Mouse (Mus musculus): ENCODE results near the gene Pdrg1. TPM values are rescaled to one million over a fixed set of nuclear protein-coding genes. Genes with fewer than 3 reads are reported as not detected.

The Pdrg1 gene
- polyA plus RNA-seq, 1 experiment from 2014 or later, result 144 TPM

- WGBS, result 54% methylated on average over 13 of the region's 13 CpGs
- no peaks in the 10 kb centered on the region for H3K9me3 ChIP-seq (replicated peaks)
- H3K4me3 ChIP-seq (replicated peaks), result no peak overlapping the region
- H3K9ac ChIP-seq, result no peak overlapping the region
- no peaks in the 10 kb centered on the region for H3K27me3 ChIP-seq
- H3K36me3 ChIP-seq, result peaks cover 18% of the 10 kb centered on the region
- no peaks in the 10 kb centered on the region for H3K4me1 ChIP-seq
- H3K4me2 ChIP-seq (replicated peaks), result no peak overlapping the region
- 0 out of 2 replicates have a peak overlapping the region, but pooled peaks have one; percentile 17 for H3K27ac ChIP-seq (replicated peaks)
- no peak; the same call in 1 of the 2 replicates for ATAC-seq (ENCODE audit: insufficient number of reproducible peaks, low FRiP score, low TSS enrichment, low read depth)
These were observed 11.4 kb downstream of the Pdrg1 start for GRCm38 (mm10) chr2:153003681-153004338.

GRCm38 (mm10) chr2:153002492-153003248, 12.6 kb downstream of the Pdrg1 start:
- H3K9me3 ChIP-seq (replicated peaks), result no peaks in the 10 kb centered on the region
- no peak overlapping the region for H3K27ac ChIP-seq (replicated peaks)
- no peak overlapping the region for H3K4me2 ChIP-seq (replicated peaks)
- no peak overlapping the region for H3K9ac ChIP-seq
- H3K4me1 ChIP-seq, result no peaks in the 10 kb centered on the region
- H3K27me3 ChIP-seq, result no peaks in the 10 kb centered on the region
- no peak overlapping the region for H3K4me3 ChIP-seq (replicated peaks)
- WGBS, result 72% methylated on average over 15 of the region's 15 CpGs
- ATAC-seq (ENCODE audit: insufficient number of reproducible peaks, low FRiP score, low TSS enrichment, low read depth), result no peak
- H3K36me3 ChIP-seq, result peaks cover 10% of the 10 kb centered on the region; the same call in 1 of the 2 replicates

- no peak for ATAC-seq (ENCODE audit: insufficient number of reproducible peaks, low FRiP score, low TSS enrichment, low read depth)
- WGBS, result 60% methylated on average over 4 of the region's 4 CpGs
- no peak overlapping the region for H3K27ac ChIP-seq (replicated peaks)
- no peaks in the 10 kb centered on the region for H3K4me1 ChIP-seq
- H3K9me3 ChIP-seq (replicated peaks), result no peaks in the 10 kb centered on the region
- H3K36me3 ChIP-seq, result no peaks in the 10 kb centered on the region
- H3K9ac ChIP-seq, result no peak overlapping the region
- H3K4me2 ChIP-seq (replicated peaks), result no peak overlapping the region
- no peak overlapping the region for H3K4me3 ChIP-seq (replicated peaks)
- H3K27me3 ChIP-seq, result no peaks in the 10 kb centered on the region
These were observed 18.2 kb downstream of the Pdrg1 start for GRCm38 (mm10) chr2:152997046-152997445.

GRCm38 (mm10) chr2:152991529-152991928, 23.7 kb downstream of the Pdrg1 start:
- no peaks in the 10 kb centered on the region for H3K4me1 ChIP-seq
- no peak for ATAC-seq (ENCODE audit: insufficient number of reproducible peaks, low FRiP score, low TSS enrichment, low read depth)
- H3K36me3 ChIP-seq, result no peaks in the 10 kb centered on the region
- no peak overlapping the region for H3K4me2 ChIP-seq (replicated peaks)
- no peaks in the 10 kb centered on the region for H3K9me3 ChIP-seq (replicated peaks)
- H3K27me3 ChIP-seq, result no peaks in the 10 kb centered on the region
- H3K27ac ChIP-seq (replicated peaks), result no peak overlapping the region
- H3K4me3 ChIP-seq (replicated peaks), result no peak overlapping the region
- H3K9ac ChIP-seq, result no peak overlapping the region
- WGBS, result 79% methylated on average over 9 of the region's 9 CpGs

- H3K27ac ChIP-seq (replicated peaks), result no peak overlapping the region
- no peak overlapping the region for H3K4me2 ChIP-seq (replicated peaks)
- 11% methylated on average over 1 of the region's 1 CpGs for WGBS
- H3K9me3 ChIP-seq (replicated peaks), result no peaks in the 10 kb centered on the region
- no peak for ATAC-seq (ENCODE audit: insufficient number of reproducible peaks, low FRiP score, low TSS enrichment, low read depth)
- no peak overlapping the region for H3K9ac ChIP-seq
- no peak overlapping the region for H3K4me3 ChIP-seq (replicated peaks)
- no peaks in the 10 kb centered on the region for H3K36me3 ChIP-seq
- H3K27me3 ChIP-seq, result no peaks in the 10 kb centered on the region
- H3K4me1 ChIP-seq, result no peaks in the 10 kb centered on the region
These were observed 29.6 kb downstream of the Pdrg1 start for GRCm38 (mm10) chr2:152985582-152985981.

GRCm38 (mm10) chr2:152976991-152977390, 38.2 kb downstream of the Pdrg1 start:
- H3K4me3 ChIP-seq (replicated peaks), result no peak overlapping the region
- 54% methylated on average over 3 of the region's 3 CpGs for WGBS
- H3K36me3 ChIP-seq, result no peaks in the 10 kb centered on the region
- no peak for ATAC-seq (ENCODE audit: insufficient number of reproducible peaks, low FRiP score, low TSS enrichment, low read depth)
- no peak overlapping the region for H3K27ac ChIP-seq (replicated peaks)
- no peaks in the 10 kb centered on the region for H3K27me3 ChIP-seq
- no peak overlapping the region for H3K4me2 ChIP-seq (replicated peaks)
- H3K9ac ChIP-seq, result no peak overlapping the region
- no peaks in the 10 kb centered on the region for H3K4me1 ChIP-seq
- H3K9me3 ChIP-seq (replicated peaks), result no peaks in the 10 kb centered on the region

GRCm38 (mm10) chr2:152965555-152965954, 49.7 kb downstream of the Pdrg1 start:
- H3K4me3 ChIP-seq (replicated peaks), result no peak overlapping the region

GRCm38 (mm10) chr2:152962091-152962793, 53.0 kb downstream of the Pdrg1 start, which contains the start of gene Ttll9:
Gene Ttll9, plus strand, starts transcription at chr2:152962485.
- WGBS, result 2% methylated on average over 34 of the region's 34 CpGs
- Histone ChIP-seq H3K9me3 (replicated peaks) (no peaks in the 10 kb centered on the region), H3K4me3 (replicated peaks) (peak within 1 kb of the TSS; percentile 55), H3K4me1 (0 out of 2 replicates have a peak, but pooled peaks cover 8% of the 10 kb centered on the region), H3K27me3 (peaks cover 2% of the 10 kb centered on the region; the same call in 1 of the 2 replicates), H3K36me3 (no peaks in the 10 kb centered on the region), H3K4me2 (replicated peaks) (peak within 1 kb of the TSS; percentile 81), H3K9ac (peak within 1 kb of the TSS; percentile 29; the same call in 1 of the 2 replicates), H3K27ac (replicated peaks) (no peak within 1 kb of the TSS)
- peak; percentile 91 for ATAC-seq (ENCODE audit: insufficient number of reproducible peaks, low FRiP score, low TSS enrichment, low read depth)

More at GRCm38 (mm10) chr2:152965555-152965954, 49.7 kb downstream of the Pdrg1 start:
- H3K27me3 ChIP-seq, result no peaks in the 10 kb centered on the region
- no peak overlapping the region for H3K27ac ChIP-seq (replicated peaks)
- no peaks in the 10 kb centered on the region for H3K36me3 ChIP-seq
- no peak for ATAC-seq (ENCODE audit: insufficient number of reproducible peaks, low FRiP score, low TSS enrichment, low read depth)
- H3K9me3 ChIP-seq (replicated peaks), result no peaks in the 10 kb centered on the region
- 45% methylated on average over 4 of the region's 4 CpGs for WGBS
- H3K4me2 ChIP-seq (replicated peaks), result no peak overlapping the region
- H3K9ac ChIP-seq, result no peak overlapping the region
- 0 out of 2 replicates have a peak, but pooled peaks cover 8% of the 10 kb centered on the region for H3K4me1 ChIP-seq

Other genes starting within 250 kb of the Pdrg1 start
- 99.1 and 99.7 TPM in 2 replicates for gene Bcl2l1, start 183.7 kb downstream of the Pdrg1 start, polyA plus RNA-seq (2015; fragmentation: Nextera tagmentation; extraction: Ambion mirVana)
- 60.1 and 60.6 TPM in 2 replicates for gene Tpx2, start 167.5 kb downstream of the Pdrg1 start, polyA plus RNA-seq (2015; fragmentation: Nextera tagmentation; extraction: Ambion mirVana)
- gene Mylk2, start 104.1 kb downstream of the Pdrg1 start, polyA plus RNA-seq (2015; fragmentation: Nextera tagmentation; extraction: Ambion mirVana), result 0.73 and 0.92 TPM in 2 replicates
- 3.4 TPM in 2 replicates for gene Foxs1, start 82.2 kb downstream of the Pdrg1 start, polyA plus RNA-seq (2015; fragmentation: Nextera tagmentation; extraction: Ambion mirVana)
- 0.29 and 0.53 TPM in 2 replicates for gene Dusp15, start 63.7 kb downstream of the Pdrg1 start, polyA plus RNA-seq (2015; fragmentation: Nextera tagmentation; extraction: Ambion mirVana)
- gene Ttll9, start 52.9 kb downstream of the Pdrg1 start, polyA plus RNA-seq (2015; fragmentation: Nextera tagmentation; extraction: Ambion mirVana), result 1.2 and 4.3 TPM in 2 replicates
- gene Xkr7, start 16.4 kb upstream of the Pdrg1 start, polyA plus RNA-seq (2015; fragmentation: Nextera tagmentation; extraction: Ambion mirVana), result not detected in 2 replicates
- gene Ccm2l, start 50.5 kb upstream of the Pdrg1 start, polyA plus RNA-seq (2015; fragmentation: Nextera tagmentation; extraction: Ambion mirVana), result 2.4 and 3.0 TPM in 2 replicates
- 10.2 and 11.8 TPM in 2 replicates for gene Hck, start 93.0 kb upstream of the Pdrg1 start, polyA plus RNA-seq (2015; fragmentation: Nextera tagmentation; extraction: Ambion mirVana)
- 83.9 and 99.6 TPM in 2 replicates for gene Tm9sf4, start 145.9 kb upstream of the Pdrg1 start, polyA plus RNA-seq (2015; fragmentation: Nextera tagmentation; extraction: Ambion mirVana)
- gene Tspyl3, start 210.0 kb upstream of the Pdrg1 start, polyA plus RNA-seq (2015; fragmentation: Nextera tagmentation; extraction: Ambion mirVana), result 16.0 and 16.5 TPM in 2 replicates
- gene Plagl2, start 226.0 kb upstream of the Pdrg1 start, polyA plus RNA-seq (2015; fragmentation: Nextera tagmentation; extraction: Ambion mirVana), result 16.0 and 18.8 TPM in 2 replicates
- gene Pofut1, start 226.1 kb upstream of the Pdrg1 start, polyA plus RNA-seq (2015; fragmentation: Nextera tagmentation; extraction: Ambion mirVana), result 8.0 and 8.1 TPM in 2 replicates